Mouse (Mus musculus) regulatory T cell (primary cell): Measurements from ENCODE around the gene Defb48.

ENCODE experiments used
- in situ Hi-C: fragments of 300-600 bp; cut with MboI, MseI; formaldehyde crosslinking; loops from one replicate; pipeline ENCODE4 v1.15.1; 2025; ENCODE audit warnings: high pct_unique_total_duplicates

The Defb48 gene

GRCm38 (mm10) chr14:62984410-62984809 lies at the start of gene Defb48:
Gene Defb48 (minus strand): TSS chr14:62984510.
- in situ Hi-C loops: no loop called here

GRCm38 (mm10) chr14:63020524-63021156 lies 36.3 kb upstream of the Defb48 start:
- in situ Hi-C loops: loop anchor here (5.0 kb wide), 1 partner anchor 1733 kb away; no protein-coding TSS in a partner anchor

- in situ Hi-C loops: no loop called here
Observed at GRCm38 (mm10) chr14:63014667-63015066, 30.4 kb upstream of the Defb48 start.

GRCm38 (mm10) chr14:63013082-63013481 lies 28.8 kb upstream of the Defb48 start:
- in situ Hi-C loops: no loop called here

GRCm38 (mm10) chr14:63011471-63011870 lies 27.2 kb upstream of the Defb48 start, which contains the start of gene Defb43:
Gene Defb43 (plus strand): TSS chr14:63011771.
- in situ Hi-C loops: no loop called here

GRCm38 (mm10) chr14:63002588-63002987 lies 18.3 kb upstream of the Defb48 start:
- in situ Hi-C loops: no loop called here

- in situ Hi-C loops: no loop called here
Observed at GRCm38 (mm10) chr14:62998977-62999376, 14.7 kb upstream of the Defb48 start.

GRCm38 (mm10) chr14:62997777-62998176 lies 13.5 kb upstream of the Defb48 start, which contains the start of gene Defb47:
Gene Defb47 (plus strand): TSS chr14:62998077.
- in situ Hi-C loops: no loop called here

- in situ Hi-C loops: no loop called here
Observed at GRCm38 (mm10) chr14:62991849-62992510, 7.7 kb upstream of the Defb48 start.

- in situ Hi-C loops: no loop called here
Observed at GRCm38 (mm10) chr14:62991271-62991670, 7.0 kb upstream of the Defb48 start.

GRCm38 (mm10) chr14:62979815-62980214 lies 4.5 kb downstream of the Defb48 start:
- in situ Hi-C loops: no loop called here

GRCm38 (mm10) chr14:62975046-62975445 lies 9.3 kb downstream of the Defb48 start:
- in situ Hi-C loops: no loop called here

- in situ Hi-C loops: no loop called here
Observed at GRCm38 (mm10) chr14:62965811-62966520, 18.3 kb downstream of the Defb48 start.

- in situ Hi-C loops: no loop called here
Observed at GRCm38 (mm10) chr14:62965342-62965741, 19.0 kb downstream of the Defb48 start.

GRCm38 (mm10) chr14:62963632-62964031 lies 20.7 kb downstream of the Defb48 start:
- in situ Hi-C loops: no loop called here

GRCm38 (mm10) chr14:62956091-62956490 lies 28.2 kb downstream of the Defb48 start:
- in situ Hi-C loops: no loop called here

- in situ Hi-C loops: no loop called here
Observed at GRCm38 (mm10) chr14:62946794-62947193, 37.5 kb downstream of the Defb48 start.

- in situ Hi-C loops: no loop called here
Observed at GRCm38 (mm10) chr14:62940383-62941074, 43.8 kb downstream of the Defb48 start.

- in situ Hi-C loops: no loop called here
Observed at GRCm38 (mm10) chr14:62939435-62939834, 44.9 kb downstream of the Defb48 start.

GRCm38 (mm10) chr14:62937675-62938074 lies 46.6 kb downstream of the Defb48 start:
- in situ Hi-C loops: no loop called here

GRCm38 (mm10) chr14:62936631-62937380 lies 47.5 kb downstream of the Defb48 start:
- in situ Hi-C loops: no loop called here
